Mouse (Mus musculus) CD4-positive, CD25-positive, alpha-beta regulatory T cell, adult 2 months (primary cell): ENCODE results near the gene Vmn2r69.

Experiments
- DNase-seq: peaks from one replicate; pipeline ENCODE4 v3.0.0-alpha.2; 2012; ENCODE audit warnings: low read depth, low spot score

Gene Vmn2r69

GRCm38 (mm10) chr7:85415820-85416219 lies at the start of gene Vmn2r69:
Vmn2r69 (minus strand) TSS chr7:85415920.
- no peak for DNase-seq
